Mouse (Mus musculus) thymus, postnatal 0 days (tissue): ENCODE measurements around the gene Ccdc69. TPM values are rescaled to one million over a fixed set of nuclear protein-coding genes. Genes with fewer than 3 reads are reported as not detected.

ENCODE experiments used
- DNase-seq: peaks from one replicate; pipeline ENCODE4 v3.0.0-alpha.2; 2015; ENCODE audit warnings: low spot score
- polyA plus RNA-seq: library from polyadenylated mRNA; unstranded; fragments of >200 nt; fragmentation: Nextera tagmentation; extraction: Ambion mirVana; gene quantifications from 2 replicates; pipeline ENCODE4 v1.2.1, GENCODE M21; 2015

Ccdc69 gene
- polyA plus RNA-seq, 1 experiment from 2014 or later = 25.4 TPM

- no peak for DNase-seq
Observed at GRCm38 (mm10) chr11:55013802-55014201, 64.1 kb downstream of the Ccdc69 start.

- DNase-seq = no peak
Observed at GRCm38 (mm10) chr11:55012551-55013521, 65.1 kb downstream of the Ccdc69 start.

- no peak for DNase-seq
Observed at GRCm38 (mm10) chr11:55011440-55011839, 66.5 kb downstream of the Ccdc69 start.

- DNase-seq = no peak
Observed at GRCm38 (mm10) chr11:55008230-55008629, 69.7 kb downstream of the Ccdc69 start.

- no peak for DNase-seq
Observed at GRCm38 (mm10) chr11:55005684-55006083, 72.2 kb downstream of the Ccdc69 start.

GRCm38 (mm10) chr11:55004970-55005502 is 72.9 kb downstream of the Ccdc69 start:
- DNase-seq = no peak

Other genes starting within 250 kb of the Ccdc69 start
- 18.5 and 23.7 TPM in 2 replicates for gene Lyrm7, start 217.2 kb downstream of the Ccdc69 start, polyA plus RNA-seq
- gene Hint1, start 211.7 kb downstream of the Ccdc69 start, polyA plus RNA-seq = 767 and 806 TPM in 2 replicates
- 17.0 and 20.4 TPM in 2 replicates for gene Gpx3, start 175.7 kb downstream of the Ccdc69 start, polyA plus RNA-seq
- gene Tnip1, start 115.2 kb downstream of the Ccdc69 start, polyA plus RNA-seq = 40.6 and 40.8 TPM in 2 replicates
- gene Anxa6, start 44.7 kb downstream of the Ccdc69 start, polyA plus RNA-seq = 131 TPM in 2 replicates
- 27.4 and 30.4 TPM in 2 replicates for gene Gm2a, start 20.0 kb upstream of the Ccdc69 start, polyA plus RNA-seq
- gene Slc36a3, start 73.6 kb upstream of the Ccdc69 start, polyA plus RNA-seq = 0.08 and 0.18 TPM in 2 replicates
- 0.24 and 0.53 TPM in 2 replicates for gene Slc36a2, start 106.9 kb upstream of the Ccdc69 start, polyA plus RNA-seq
- 4.2 TPM in 2 replicates for gene Slc36a1, start 126.2 kb upstream of the Ccdc69 start, polyA plus RNA-seq